8 mouse cellular contexts compared by ENCODE assay signal in the genomic region with DNA sequence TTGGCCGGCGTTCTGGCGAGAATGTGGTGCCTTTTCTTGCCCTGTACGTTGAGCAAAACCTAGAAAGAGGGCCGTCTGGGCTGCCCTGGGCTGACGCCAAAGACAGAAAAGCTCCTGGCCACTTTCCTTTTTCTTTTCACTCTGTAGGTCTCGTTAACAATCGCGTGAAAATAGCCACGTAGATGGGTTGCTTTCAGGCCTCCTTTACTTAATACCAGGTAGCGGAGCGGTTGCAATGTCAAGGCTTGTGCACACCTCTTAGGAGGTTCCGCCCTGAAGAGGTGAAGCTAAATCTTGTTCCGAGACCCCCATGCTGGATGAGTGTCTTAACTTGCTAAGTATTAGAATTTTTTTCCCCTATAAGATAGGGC. TPM values are rescaled to one million over a fixed set of nuclear protein-coding genes. Genes with fewer than 3 reads are reported as not detected.
DNase-seq lines count a peak whose midpoint lies in the region; ATAC-seq and TF ChIP-seq lines count a peak whose summit lies in the region.

No protein-coding gene starts in this region.

- no peak for TF ChIP-seq CTCF in E14TG2a.4 (conservative IDR thresholded peaks at IDR 0.05; ENCODE audit: low read length)

- 0 out of 2 replicates have a peak, but pooled peaks have one; percentile 27 for ATAC-seq in heart, embryonic 11.5 days (replicated peaks; ENCODE audit: insufficient number of reproducible peaks, low FRiP score, low TSS enrichment)
- peak; percentile 17 for ATAC-seq in forebrain, embryonic 11.5 days (replicated peaks; ENCODE audit: low FRiP score)
- no peak; the same call in 1 of the 2 replicates for ATAC-seq in liver, embryonic 12.5 days

- WGBS in heart, embryonic 11.5 days (ENCODE audit: insufficient replicate concordance): 19% methylated on average over 14 of the region's 14 CpGs
- WGBS in forebrain, embryonic 11.5 days: 18% methylated on average over 14 of the region's 14 CpGs
- 18% methylated on average over 14 of the region's 14 CpGs for WGBS in liver, embryonic 12.5 days (ENCODE audit: insufficient replicate concordance)

- peak overlapping the region; percentile 74 for H3K4me3 ChIP-seq in heart, embryonic 11.5 days (ENCODE audit: low read depth, low read length)
- peak overlapping the region; percentile 85 for H3K4me3 ChIP-seq in E14TG2a.4 (replicated peaks; ENCODE audit: low read length)
- peak overlapping the region; percentile 75 for H3K4me3 ChIP-seq in forebrain, embryonic 11.5 days (ENCODE audit: low read depth, low read length)
- H3K4me3 ChIP-seq in liver, embryonic 12.5 days: peak overlapping the region; percentile 81

- H3K4me2 ChIP-seq in heart, embryonic 11.5 days: peak overlapping the region; percentile 63
- peak overlapping the region; percentile 51 for H3K4me2 ChIP-seq in forebrain, embryonic 11.5 days (ENCODE audit: low read depth, low read length, severe bottlenecking)
- peak overlapping the region; percentile 89 for H3K4me2 ChIP-seq in liver, embryonic 12.5 days

- H3K9me3 ChIP-seq in heart, embryonic 11.5 days (replicated peaks; ENCODE audit: control insufficient read depth, low read length): peaks cover 3% of the 10 kb centered on the region; the same call in 1 of the 2 replicates
- H3K9me3 ChIP-seq in E14TG2a.4 (ENCODE audit: low read length): no peaks in the 10 kb centered on the region
- no peaks in the 10 kb centered on the region for H3K9me3 ChIP-seq in forebrain, embryonic 11.5 days (ENCODE audit: control insufficient read depth, low read length)
- no peaks in the 10 kb centered on the region for H3K9me3 ChIP-seq in liver, embryonic 12.5 days (replicated peaks)

- no peaks in the 10 kb centered on the region; the same call in 1 of the 2 replicates for H3K4me1 ChIP-seq in heart, embryonic 11.5 days (ENCODE audit: control insufficient read depth, insufficient read depth, low read length)
- H3K4me1 ChIP-seq in E14TG2a.4 (replicated peaks; ENCODE audit: low read depth, low read length): peaks cover 33% of the 10 kb centered on the region
- no peaks in the 10 kb centered on the region for H3K4me1 ChIP-seq in forebrain, embryonic 11.5 days (replicated peaks; ENCODE audit: control insufficient read depth, insufficient read depth, low read length)
- peaks cover 31% of the 10 kb centered on the region for H3K4me1 ChIP-seq in liver, embryonic 12.5 days

- no peak for DNase-seq in heart, adult 11 months
- no peak for DNase-seq in forebrain, embryonic 11.5 days (ENCODE audit: low spot score)
- DNase-seq in testis, postnatal 10 days (ENCODE audit: low spot score): peak; percentile 53
- no peak for DNase-seq in cerebellum, postnatal 14 days
- DNase-seq in kidney, adult 8-10 months: no peak

- H3K36me3 ChIP-seq in heart, embryonic 11.5 days (ENCODE audit: control insufficient read depth, insufficient read depth, low read length): no peaks in the 10 kb centered on the region
- H3K36me3 ChIP-seq in E14TG2a.4 (ENCODE audit: insufficient read depth, low read length): peaks cover 15% of the 10 kb centered on the region
- no peaks in the 10 kb centered on the region for H3K36me3 ChIP-seq in forebrain, embryonic 11.5 days (ENCODE audit: control insufficient read depth, insufficient read depth, low read length)
- H3K36me3 ChIP-seq in liver, embryonic 12.5 days: peaks cover 3% of the 10 kb centered on the region; the same call in 1 of the 2 replicates

- peak overlapping the region; percentile 97 for H3K27ac ChIP-seq in heart, embryonic 11.5 days (ENCODE audit: low read depth, low read length)
- peak overlapping the region; percentile 91 for H3K27ac ChIP-seq in forebrain, embryonic 11.5 days (ENCODE audit: low read depth, low read length)
- peak overlapping the region; percentile 90 for H3K27ac ChIP-seq in liver, embryonic 12.5 days

- no peaks in the 10 kb centered on the region for H3K27me3 ChIP-seq in heart, embryonic 11.5 days (ENCODE audit: control insufficient read depth, insufficient read depth, low read length)
- H3K27me3 ChIP-seq in E14TG2a.4 (ENCODE audit: insufficient read depth, low read length): no peaks in the 10 kb centered on the region
- H3K27me3 ChIP-seq in forebrain, embryonic 11.5 days (ENCODE audit: control insufficient read depth, insufficient read depth, low read length): no peaks in the 10 kb centered on the region
- no peaks in the 10 kb centered on the region for H3K27me3 ChIP-seq in liver, embryonic 12.5 days (replicated peaks)

- peak overlapping the region; percentile 94 for H3K9ac ChIP-seq in heart, embryonic 11.5 days (ENCODE audit: low read depth, low read length)
- peak overlapping the region; percentile 91 for H3K9ac ChIP-seq in forebrain, embryonic 11.5 days (ENCODE audit: low read length)
- peak overlapping the region; percentile 93 for H3K9ac ChIP-seq in liver, embryonic 12.5 days

RNA-seq across cellular contexts. Expression of a gene that starts 0.9 kb away (rescaled TPM):
- polyA plus RNA-seq in heart, embryonic 11.5 days (2014; fragmentation: Nextera tagmentation; extraction: Ambion mirVana): 98.5 and 105 TPM in 2 replicates
- 75.1 and 76.7 TPM in 2 replicates for polyA plus RNA-seq in forebrain, embryonic 11.5 days (2014; fragmentation: Nextera tagmentation; extraction: Ambion mirVana)
- 68.4 and 71.8 TPM in 2 replicates for polyA plus RNA-seq in liver, embryonic 12.5 days (2016; fragmentation: Nextera tagmentation; extraction: Ambion mirVana)
